Mouse (Mus musculus) E14TG2a.4 (cell line): Measurements from ENCODE around the gene Prss22.

Experiments
- H3K27me3 ChIP-seq: 2 replicates; pipeline ENCODE4 v1.6.1; 2014; ENCODE audit warnings: low read length, control low read depth; ENCODE audit not compliant: insufficient read depth
- H3K36me3 ChIP-seq: 2 replicates; pipeline ENCODE4 v1.6.1; 2014; ENCODE audit warnings: low read length, control low read depth; ENCODE audit not compliant: insufficient read depth
- H3K4me1 ChIP-seq: replicated peaks from 2 replicates; pipeline ENCODE4 v1.6.1; 2014; ENCODE audit warnings: low read depth, low read length, control low read depth
- H3K4me3 ChIP-seq: replicated peaks from 2 replicates; pipeline ENCODE4 v1.5.1; 2014; ENCODE audit warnings: mild to moderate bottlenecking, low read length
- H3K9me3 ChIP-seq: 2 replicates; pipeline ENCODE4 v1.6.1; 2014; ENCODE audit warnings: low read length, control low read depth
- CTCF ChIP-seq: conservative IDR thresholded peaks from 2 replicates; pipeline ENCODE4 v1.5.1; 2014; ENCODE audit warnings: low read length
- NANOG ChIP-seq: IDR thresholded peaks from 2 replicates; pipeline ENCODE4 v1.6.1; 2014; ENCODE audit warnings: borderline replicate concordance, low read length, mixed read lengths
- POU5F1 ChIP-seq: IDR thresholded peaks from 2 replicates; pipeline ENCODE4 v1.6.1; 2014; ENCODE audit warnings: low read length, borderline replicate concordance

Gene Prss22

DNA sequence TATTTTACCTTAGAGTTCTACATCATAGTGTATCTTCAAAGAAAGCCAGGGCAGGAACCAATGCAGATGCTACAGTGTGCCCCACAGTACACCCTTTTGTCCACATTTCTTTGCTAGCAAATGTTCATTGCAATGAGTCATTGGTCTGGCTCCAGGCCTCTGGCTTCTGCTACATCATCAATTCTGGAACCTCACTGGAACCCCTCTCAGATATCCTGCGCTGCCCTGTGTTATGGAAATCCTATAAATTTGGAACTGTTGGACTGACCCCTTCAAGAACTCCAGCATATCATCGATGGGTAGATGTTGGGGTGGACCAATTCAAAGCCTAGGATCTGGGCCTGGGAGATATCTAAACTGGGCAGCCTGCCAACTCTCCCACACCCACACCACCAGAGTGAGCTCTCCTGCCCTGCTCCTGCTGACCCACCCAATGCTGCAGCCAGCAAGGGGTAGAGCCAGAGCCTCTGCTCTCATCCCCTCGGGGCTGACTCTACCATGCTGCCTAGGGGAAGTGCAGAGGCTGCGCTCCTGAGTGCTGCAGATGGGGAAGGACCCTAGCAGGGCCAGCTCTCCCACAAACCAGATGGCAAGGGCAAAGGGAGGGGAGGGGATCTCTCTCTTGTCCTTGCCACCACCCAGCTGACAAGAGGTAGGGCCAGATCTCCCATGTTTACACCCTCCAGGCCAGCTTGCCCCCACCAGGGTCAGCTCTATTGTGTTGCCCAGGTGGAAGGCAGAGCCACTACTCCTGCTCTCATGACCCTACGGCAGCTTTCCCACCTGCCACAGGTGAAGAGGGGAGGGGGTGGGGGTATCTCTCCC, 23.7 kb upstream of the Prss22 start:
- Histone ChIP-seq H3K36me3 (peaks cover 23% of the 10 kb centered on the region), H3K4me3 (peak overlapping the region; percentile 77), H3K27me3 (no peaks in the 10 kb centered on the region), H3K9me3 (no peaks in the 10 kb centered on the region), H3K4me1 (peaks cover 47% of the 10 kb centered on the region)
- TF ChIP-seq POU5F1 (no peak), CTCF (no peak), NANOG (no peak)

DNA sequence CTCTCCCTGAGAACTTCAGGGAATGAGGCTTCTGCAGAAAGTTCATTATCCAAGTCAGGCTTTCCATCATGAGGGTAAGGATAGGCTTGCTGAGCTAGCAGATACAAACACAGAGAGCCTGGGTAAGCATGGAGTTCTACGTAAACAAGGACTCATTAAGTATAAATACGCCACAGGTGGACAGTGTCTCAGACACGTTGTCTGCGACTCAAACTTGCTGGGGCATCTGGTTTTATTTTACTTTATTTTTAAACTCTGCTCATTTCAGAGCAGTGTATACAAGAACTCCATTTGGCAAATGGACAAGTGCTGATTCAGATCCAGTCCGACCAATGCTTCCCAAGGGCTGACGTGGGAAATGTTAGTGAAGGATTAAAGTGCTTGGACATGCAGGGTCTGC, 22.8 kb upstream of the Prss22 start:
- H3K4me1 ChIP-seq = peaks cover 49% of the 10 kb centered on the region
- H3K4me3 ChIP-seq = 0 out of 2 replicates have a peak overlapping the region, but pooled peaks have one; percentile 77
- H3K36me3 ChIP-seq = peaks cover 23% of the 10 kb centered on the region
- TF ChIP-seq NANOG = no peak
- no peak for TF ChIP-seq CTCF
- no peak for TF ChIP-seq POU5F1
- no peaks in the 10 kb centered on the region for H3K9me3 ChIP-seq
- no peaks in the 10 kb centered on the region for H3K27me3 ChIP-seq

DNA sequence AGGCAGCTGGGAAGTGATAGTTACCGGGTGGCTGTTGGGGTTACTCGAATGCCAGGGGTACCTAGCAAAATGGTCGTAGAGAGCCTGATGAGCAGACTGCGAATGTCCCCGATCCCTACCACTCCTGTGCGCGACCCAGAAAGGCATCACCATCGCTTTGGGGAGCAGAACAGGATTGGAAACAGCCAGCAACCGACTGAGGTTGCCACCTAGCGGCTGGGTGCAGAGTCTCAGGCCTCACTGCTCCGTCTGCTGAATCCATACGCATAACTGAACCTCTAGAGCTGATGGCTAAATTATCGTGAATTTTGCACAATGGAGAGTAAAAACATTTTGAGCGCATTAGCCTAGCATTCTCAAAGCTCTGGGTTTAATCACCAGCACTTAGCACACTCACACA, 17.8 kb upstream of the Prss22 start:
- TF ChIP-seq NANOG = no peak
- peak; percentile 68 for TF ChIP-seq CTCF
- no peak for TF ChIP-seq POU5F1
- peak overlapping the region; percentile 73 for H3K4me3 ChIP-seq
- no peaks in the 10 kb centered on the region for H3K9me3 ChIP-seq
- H3K4me1 ChIP-seq = peaks cover 32% of the 10 kb centered on the region
- no peaks in the 10 kb centered on the region for H3K27me3 ChIP-seq
- H3K36me3 ChIP-seq = peaks cover 6% of the 10 kb centered on the region

- peaks cover 26% of the 10 kb centered on the region for H3K4me1 ChIP-seq
- H3K27me3 ChIP-seq = no peaks in the 10 kb centered on the region
- H3K9me3 ChIP-seq = no peaks in the 10 kb centered on the region
- TF ChIP-seq CTCF (no peak), NANOG (no peak), POU5F1 (no peak)
- H3K36me3 ChIP-seq = no peaks in the 10 kb centered on the region
- H3K4me3 ChIP-seq = peak overlapping the region; percentile 43; the same call in 1 of the 2 replicates
Observed at GRCm38 (mm10) chr17:24014433-24014965, 16.6 kb upstream of the Prss22 start.

DNA sequence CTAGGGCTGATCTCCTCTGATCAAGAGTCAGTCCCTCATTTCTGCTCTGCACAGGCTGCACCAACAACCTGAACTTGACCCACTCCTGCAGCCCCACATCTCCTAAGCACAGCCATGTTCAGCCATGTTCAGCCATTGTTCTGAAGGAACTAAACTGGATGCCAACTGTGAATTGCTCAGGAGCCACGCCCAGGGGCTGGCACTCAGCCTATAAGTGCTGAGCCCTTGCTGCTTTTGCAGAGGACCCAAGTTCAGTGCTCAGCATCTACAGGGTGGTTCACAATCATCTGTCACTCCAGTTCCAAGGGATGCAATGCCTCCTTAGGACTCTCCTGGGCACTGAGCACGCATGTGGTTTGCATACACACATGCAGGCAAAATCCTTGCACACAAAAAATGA, 15.0 kb upstream of the Prss22 start:
- no peak for TF ChIP-seq POU5F1
- TF ChIP-seq CTCF = no peak
- no peak for TF ChIP-seq NANOG
- Histone ChIP-seq H3K4me1 (peaks cover 35% of the 10 kb centered on the region), H3K27me3 (peaks cover 11% of the 10 kb centered on the region; the same call in 1 of the 2 replicates), H3K4me3 (no peak overlapping the region), H3K9me3 (no peaks in the 10 kb centered on the region), H3K36me3 (no peaks in the 10 kb centered on the region)

GRCm38 (mm10) chr17:24009617-24010016, 11.7 kb upstream of the Prss22 start:
- H3K4me3 ChIP-seq = no peak overlapping the region
- H3K4me1 ChIP-seq = peaks cover 33% of the 10 kb centered on the region
- TF ChIP-seq CTCF (no peak), NANOG (no peak), POU5F1 (no peak)
- no peaks in the 10 kb centered on the region for H3K36me3 ChIP-seq
- H3K9me3 ChIP-seq = no peaks in the 10 kb centered on the region
- peaks cover 11% of the 10 kb centered on the region; the same call in 1 of the 2 replicates for H3K27me3 ChIP-seq

- H3K4me3 ChIP-seq = no peak overlapping the region
- TF ChIP-seq NANOG (no peak), CTCF (no peak), POU5F1 (no peak)
- peaks cover 14% of the 10 kb centered on the region; the same call in 1 of the 2 replicates for H3K27me3 ChIP-seq
- H3K9me3 ChIP-seq = no peaks in the 10 kb centered on the region
- peaks cover 20% of the 10 kb centered on the region for H3K4me1 ChIP-seq
- H3K36me3 ChIP-seq = no peaks in the 10 kb centered on the region
Observed at GRCm38 (mm10) chr17:24008105-24008504, 10.2 kb upstream of the Prss22 start.

DNA sequence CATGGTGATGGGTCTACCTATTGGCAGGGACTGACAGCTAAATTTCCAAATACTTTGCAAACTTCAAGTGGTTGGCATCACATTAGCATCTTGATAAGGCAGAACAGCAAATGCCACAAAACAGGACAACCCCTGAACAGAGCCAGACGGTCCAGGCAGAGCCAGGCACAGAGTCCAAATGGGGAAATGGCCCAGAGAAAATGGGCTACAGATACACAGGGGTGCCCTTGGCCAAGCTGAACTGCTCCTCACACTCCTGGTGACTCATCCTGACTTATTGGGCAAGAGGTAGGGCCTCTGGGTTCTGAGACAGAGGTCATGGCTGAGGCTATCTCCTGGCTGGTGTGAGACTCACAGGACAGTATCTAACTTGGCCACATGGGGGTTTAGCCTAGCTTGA, 9.5 kb upstream of the Prss22 start:
- H3K27me3 ChIP-seq = peaks cover 14% of the 10 kb centered on the region; the same call in 1 of the 2 replicates
- TF ChIP-seq NANOG (no peak), CTCF (no peak), POU5F1 (no peak)
- H3K9me3 ChIP-seq = no peaks in the 10 kb centered on the region
- no peak overlapping the region for H3K4me3 ChIP-seq
- H3K36me3 ChIP-seq = no peaks in the 10 kb centered on the region
- peaks cover 20% of the 10 kb centered on the region for H3K4me1 ChIP-seq
